Mouse (Mus musculus) neural tube, embryonic 14.5 days (tissue): ENCODE data around the gene Marcks. TPM values are rescaled to one million over a fixed set of nuclear protein-coding genes. Genes with fewer than 3 reads are reported as not detected.

ENCODE experiments used
- ATAC-seq: fragments of 200-750 bp; cut with Nextera tagmentation; 2 replicates; pipeline ENCODE4 v1.8.0; 2017; ENCODE audit warnings: low read depth, mild to moderate bottlenecking, moderate TSS enrichment, moderate library complexity
- H3K27ac ChIP-seq: fragments of 300-500 bp; sonication (generic); 2 replicates; pipeline ENCODE4 v1.5.1; 2014; ENCODE audit warnings: low read depth, mild to moderate bottlenecking, control low read depth, low read length, moderate library complexity, mixed read lengths
- H3K27me3 ChIP-seq: fragments of 300-500 bp; sonication (generic); 2 replicates; pipeline ENCODE4 v1.6.1; 2014; ENCODE audit warnings: low read length; ENCODE audit not compliant: control insufficient read depth, insufficient read depth
- H3K36me3 ChIP-seq: fragments of 300-500 bp; sonication (generic); 2 replicates; pipeline ENCODE4 v1.6.1; 2014; ENCODE audit warnings: low read length, mixed read lengths; ENCODE audit not compliant: control insufficient read depth, insufficient read depth
- H3K4me1 ChIP-seq: fragments of 300-500 bp; sonication (generic); 2 replicates; pipeline ENCODE4 v1.6.1; 2014; ENCODE audit warnings: low read length; ENCODE audit not compliant: control insufficient read depth, insufficient read depth
- H3K4me2 ChIP-seq: fragments of 300-500 bp; sonication (generic); 2 replicates; pipeline ENCODE4 v1.6.1; 2014; ENCODE audit warnings: mild to moderate bottlenecking, low read depth, low read length, control low read depth
- H3K4me3 ChIP-seq: fragments of 300-500 bp; sonication (generic); 2 replicates; pipeline ENCODE4 v1.5.1; 2014; ENCODE audit warnings: low read depth, low read length, control low read depth, mixed read lengths
- H3K9ac ChIP-seq: fragments of 300-500 bp; sonication (generic); replicated peaks from 2 replicates; pipeline ENCODE4 v1.6.1; 2014; ENCODE audit warnings: low read depth, mild to moderate bottlenecking, control low read depth, low read length, mixed read lengths
- H3K9me3 ChIP-seq: fragments of 300-500 bp; sonication (generic); 2 replicates; pipeline ENCODE4 v1.6.1; 2016; ENCODE audit warnings: low read length; ENCODE audit not compliant: control insufficient read depth
- WGBS: fragments of 180-500 bp; shearing (Covaris S2); extraction: QIAGEN DNeasy Blood & Tissue Kit; methylation state at CpG from one replicate; pipeline ENCODE4 v1.1.7; 2014; 5-methylcytosine and 5-hydroxymethylcytosine counted together
- polyA plus RNA-seq: library from polyadenylated mRNA; unstranded; fragments of >200 nt; fragmentation: Nextera tagmentation; extraction: Ambion mirVana; gene quantifications from 2 replicates; pipeline ENCODE4 v1.2.1, GENCODE M21; 2014

The Marcks gene
- polyA plus RNA-seq, 1 experiment from 2014 or later: 303 TPM

GRCm38 (mm10) chr10:37155131-37155530 lies 16.4 kb upstream of the Marcks start:
- H3K4me1 ChIP-seq: no peaks in the 10 kb centered on the region
- WGBS: 48% methylated on average over 1 of the region's 2 CpGs
- no peak overlapping the region for H3K4me3 ChIP-seq
- H3K9me3 ChIP-seq: no peaks in the 10 kb centered on the region
- no peaks in the 10 kb centered on the region for H3K36me3 ChIP-seq
- H3K4me2 ChIP-seq: no peak overlapping the region
- no peak overlapping the region for H3K27ac ChIP-seq
- ATAC-seq: no peak
- H3K9ac ChIP-seq: no peak overlapping the region
- H3K27me3 ChIP-seq: no peaks in the 10 kb centered on the region

GRCm38 (mm10) chr10:37151539-37152271 lies 13.0 kb upstream of the Marcks start:
- no peaks in the 10 kb centered on the region for H3K27me3 ChIP-seq
- H3K27ac ChIP-seq: no peak overlapping the region
- H3K4me2 ChIP-seq: no peak overlapping the region
- no peaks in the 10 kb centered on the region for H3K36me3 ChIP-seq
- ATAC-seq: no peak
- WGBS: 89% methylated on average over 7 of the region's 7 CpGs
- no peaks in the 10 kb centered on the region for H3K9me3 ChIP-seq
- H3K9ac ChIP-seq: no peak overlapping the region
- no peaks in the 10 kb centered on the region for H3K4me1 ChIP-seq
- no peak overlapping the region for H3K4me3 ChIP-seq

DNA sequence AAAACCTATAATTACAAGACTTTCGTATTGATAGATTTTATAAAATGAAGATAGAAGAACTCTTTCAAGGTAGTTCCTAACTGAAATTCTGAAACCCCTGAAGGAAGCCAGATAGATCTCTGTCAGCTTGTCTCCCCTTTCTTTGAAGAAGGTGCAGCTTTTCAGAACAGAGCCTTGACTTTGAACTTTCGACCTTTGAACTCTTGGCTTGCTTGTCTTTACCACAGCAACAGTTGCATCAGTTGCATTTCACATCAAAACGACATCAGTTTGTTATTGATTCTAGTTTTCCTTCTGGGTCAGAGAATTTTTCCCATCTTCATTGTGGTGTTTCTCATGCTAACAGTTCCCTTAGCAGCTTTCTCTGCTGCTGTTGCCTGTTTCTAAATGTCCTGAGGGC lies 9.3 kb upstream of the Marcks start:
- H3K4me1 ChIP-seq: no peaks in the 10 kb centered on the region
- WGBS: 56% methylated on average over 3 of the region's 3 CpGs
- no peak for ATAC-seq

DNA sequence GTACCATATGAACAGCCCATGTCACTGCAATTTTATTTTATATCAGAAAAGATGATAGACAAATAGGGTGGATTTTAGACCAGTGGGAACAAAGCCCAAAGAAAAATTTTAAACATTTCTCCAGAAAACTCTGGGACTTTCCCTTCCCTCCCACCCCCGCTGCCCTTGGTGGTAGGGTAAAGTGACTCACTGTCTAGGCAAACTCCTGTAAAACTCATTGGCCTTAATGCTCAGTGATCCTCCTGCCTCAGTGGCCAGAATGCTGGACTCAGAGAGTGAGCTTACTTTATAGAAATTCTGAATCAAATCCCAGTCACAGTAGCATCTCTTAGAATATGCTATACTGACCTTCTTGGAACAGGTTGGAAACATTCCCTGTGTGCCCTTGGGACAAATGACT lies 6.7 kb upstream of the Marcks start:
- H3K4me1 ChIP-seq: no peaks in the 10 kb centered on the region
- H3K4me3 ChIP-seq: no peak overlapping the region
- no peaks in the 10 kb centered on the region for H3K27me3 ChIP-seq
- no peak overlapping the region for H3K27ac ChIP-seq
- H3K36me3 ChIP-seq: no peaks in the 10 kb centered on the region
- no peak overlapping the region for H3K4me2 ChIP-seq
- H3K9ac ChIP-seq: no peak overlapping the region
- WGBS: 96% methylated on average over 1 of the region's 1 CpGs
- H3K9me3 ChIP-seq: no peaks in the 10 kb centered on the region
- no peak for ATAC-seq

More for the DNA sequence above, 9.3 kb upstream of the Marcks start:
- no peaks in the 10 kb centered on the region for H3K9me3 ChIP-seq
- H3K27me3 ChIP-seq: no peaks in the 10 kb centered on the region
- no peak overlapping the region for H3K4me3 ChIP-seq
- no peak overlapping the region for H3K27ac ChIP-seq
- no peaks in the 10 kb centered on the region for H3K36me3 ChIP-seq
- no peak overlapping the region for H3K9ac ChIP-seq
- H3K4me2 ChIP-seq: no peak overlapping the region

DNA sequence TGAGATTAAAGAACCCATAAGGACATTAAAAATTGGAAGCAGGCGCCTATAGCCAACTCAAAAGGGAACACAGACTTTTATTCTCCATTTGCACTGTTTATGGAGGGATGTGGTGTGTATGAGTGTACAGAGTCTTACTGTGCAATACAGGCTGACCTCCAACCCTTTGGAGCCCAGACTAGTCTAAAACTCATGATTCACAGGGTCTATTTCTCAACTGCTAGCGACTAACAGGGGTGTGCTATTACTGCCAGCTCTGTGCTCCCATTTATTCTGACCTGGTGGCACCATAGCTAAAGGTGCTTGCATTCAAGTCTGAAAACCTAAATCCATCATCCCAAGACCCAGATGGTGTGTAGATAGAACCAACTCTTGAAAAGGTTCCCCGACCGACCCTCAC lies 2.9 kb upstream of the Marcks start:
- H3K9me3 ChIP-seq: no peaks in the 10 kb centered on the region
- 55% methylated on average over 4 of the region's 4 CpGs for WGBS
- no peak; the same call in 1 of the 2 replicates for ATAC-seq

DNA sequence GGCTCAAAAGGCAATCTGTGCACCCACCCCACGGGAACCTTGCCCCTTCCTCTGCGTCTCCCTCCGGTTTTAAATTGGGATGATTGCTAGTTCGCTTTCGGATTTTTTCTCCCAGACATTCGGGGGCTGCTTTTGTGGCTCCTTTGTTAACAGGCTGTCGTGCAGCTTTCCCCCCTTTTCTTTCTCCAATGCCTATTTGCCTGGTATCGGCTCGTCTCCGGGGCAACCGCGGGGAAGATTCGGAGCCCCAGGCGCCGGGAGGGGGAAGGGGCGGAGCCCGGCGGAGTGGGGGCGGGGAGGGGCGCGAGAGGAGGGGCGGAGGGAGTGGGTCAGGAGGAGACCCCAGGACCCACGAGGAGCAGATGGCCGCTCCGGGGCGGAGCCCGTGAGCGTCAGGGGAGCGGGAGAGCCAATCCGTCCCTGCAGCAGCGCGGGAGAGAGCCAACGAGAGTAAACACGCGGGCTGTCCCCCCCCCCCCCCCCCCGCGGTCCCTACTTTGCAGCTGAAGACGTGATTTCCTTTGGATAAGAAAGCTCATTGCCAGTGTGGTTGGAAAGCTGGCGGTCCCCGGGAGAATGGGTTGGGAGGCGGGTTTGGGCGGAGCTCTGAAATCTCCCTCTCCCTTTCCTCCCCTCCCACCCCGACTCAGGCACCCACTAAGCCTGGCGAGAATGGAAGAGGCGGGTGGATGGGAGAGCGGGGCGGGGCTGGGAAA lies 2.2 kb upstream of the Marcks start:
- no peaks in the 10 kb centered on the region for H3K27me3 ChIP-seq
- peak overlapping the region; percentile 53 for H3K4me2 ChIP-seq
- H3K27ac ChIP-seq: peak overlapping the region; percentile 100
- no peaks in the 10 kb centered on the region for H3K9me3 ChIP-seq
- peak; percentile 91 for ATAC-seq
- H3K4me1 ChIP-seq: no peaks in the 10 kb centered on the region
- under 1% methylated on average over 40 of the region's 47 CpGs for WGBS
- peaks cover 6% of the 10 kb centered on the region for H3K36me3 ChIP-seq
- peak overlapping the region; percentile 84 for H3K4me3 ChIP-seq
- H3K9ac ChIP-seq: peak overlapping the region; percentile 99

More for the DNA sequence above, 2.9 kb upstream of the Marcks start:
- Histone ChIP-seq H3K27me3 (no peaks in the 10 kb centered on the region), H3K27ac (peak overlapping the region; percentile 100), H3K4me3 (peak overlapping the region; percentile 84), H3K36me3 (peaks cover under 1% of the 10 kb centered on the region; the same call in 1 of the 2 replicates), H3K4me2 (peak overlapping the region; percentile 53), H3K9ac (peak overlapping the region; percentile 99), H3K4me1 (no peaks in the 10 kb centered on the region)

DNA sequence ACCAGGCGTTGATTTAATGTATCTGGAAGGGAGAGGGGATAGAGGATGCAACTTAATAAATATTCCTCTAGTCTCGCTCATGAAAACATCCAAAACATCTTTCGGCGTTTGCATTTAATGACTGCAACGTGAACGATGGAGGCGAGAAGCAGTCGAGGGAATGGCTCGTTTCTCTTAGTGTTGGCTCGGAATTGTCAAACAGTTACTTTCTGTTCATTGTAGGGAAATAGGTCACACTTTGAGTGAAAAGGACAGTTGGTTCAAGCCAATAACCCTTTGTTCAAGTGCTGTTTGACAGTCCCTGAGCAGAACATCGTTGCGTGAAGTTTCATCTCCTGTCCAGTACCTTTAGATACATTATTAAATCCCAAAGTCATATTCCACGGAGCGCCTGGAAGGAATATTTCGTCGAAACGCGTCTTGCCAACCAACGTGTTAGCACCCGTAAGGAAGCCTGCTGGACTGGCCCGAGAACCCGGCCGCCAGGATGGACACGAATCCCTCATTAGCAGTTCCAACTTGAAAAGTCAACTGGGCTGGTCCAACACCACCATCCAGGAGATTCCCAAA lies 1.5 kb upstream of the Marcks start:
- Histone ChIP-seq H3K4me2 (peak overlapping the region; percentile 53), H3K27me3 (no peaks in the 10 kb centered on the region), H3K9me3 (no peaks in the 10 kb centered on the region), H3K36me3 (peaks cover 6% of the 10 kb centered on the region), H3K9ac (peak overlapping the region; percentile 99), H3K4me1 (no peaks in the 10 kb centered on the region), H3K4me3 (peak overlapping the region; percentile 84), H3K27ac (peak overlapping the region; percentile 100)
- WGBS: under 1% methylated on average over 24 of the region's 24 CpGs
- no peak; the same call in 1 of the 2 replicates for ATAC-seq

GRCm38 (mm10) chr10:37139443-37140165 lies 884 bp upstream of the Marcks start:
- no peaks in the 10 kb centered on the region for H3K9me3 ChIP-seq
- H3K27me3 ChIP-seq: no peaks in the 10 kb centered on the region
- H3K4me2 ChIP-seq: peak overlapping the region; percentile 53
- WGBS: under 1% methylated on average over 26 of the region's 26 CpGs
- peak overlapping the region; percentile 99 for H3K9ac ChIP-seq
- peaks cover 12% of the 10 kb centered on the region for H3K36me3 ChIP-seq
- H3K27ac ChIP-seq: peak overlapping the region; percentile 100
- ATAC-seq: no peak
- H3K4me1 ChIP-seq: peaks cover under 1% of the 10 kb centered on the region; the same call in 1 of the 2 replicates
- H3K4me3 ChIP-seq: peak overlapping the region; percentile 84
